Mouse (Mus musculus) megakaryocyte, adult 5-6 weeks (primary cell): Measurements from ENCODE around the gene Ap2a1. TPM values are rescaled to one million over a fixed set of nuclear protein-coding genes. Genes with fewer than 3 reads are reported as not detected.
A peak's percentile ranks its signal among the peaks of the same experiment; 100 is the strongest.

Experiments used
- ATAC-seq: 2 replicates; pipeline ENCODE4 v1.8.0; 2016; ENCODE audit warnings: mild to moderate bottlenecking, inconsistent platforms; ENCODE audit not compliant: poor library complexity, severe bottlenecking
- total RNA-seq, 2 experiments: library from RNA; stranded (forward) in 1 of 2; stranded (reverse) in 1 of 2; fragments of 153-499, 151-499 nt in 1 of 2; fragments of 221-1000, 200-1000 nt in 1 of 2; gene quantifications; 2 replicates each; pipeline versions ENCODE4 v1.2.3 to v1.2.4; 2015 to 2017

The Ap2a1 gene
- total RNA-seq, 2 experiments from 2014 or later, result 20.2 to 33.2 TPM

DNA sequence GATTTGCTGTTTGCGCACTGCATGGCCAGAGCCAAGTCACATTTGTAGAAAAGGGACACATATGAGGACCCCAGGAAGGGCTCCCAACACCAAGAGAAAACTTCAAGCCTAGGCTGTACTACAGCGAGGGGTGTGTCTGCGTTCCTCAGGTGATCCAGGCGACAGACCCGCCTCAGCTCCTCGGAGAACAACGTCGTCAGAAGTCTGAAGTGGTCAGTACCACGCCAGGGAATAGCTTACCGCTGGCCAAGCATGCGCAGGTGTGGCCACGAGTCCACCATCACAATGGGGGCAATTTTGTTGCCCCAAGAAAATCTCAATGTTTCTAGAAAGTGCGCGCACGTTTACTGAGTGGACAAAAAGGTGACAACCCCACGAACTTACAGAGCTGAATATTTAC lies 60.8 kb downstream of the Ap2a1 start:
- no peak for ATAC-seq

DNA sequence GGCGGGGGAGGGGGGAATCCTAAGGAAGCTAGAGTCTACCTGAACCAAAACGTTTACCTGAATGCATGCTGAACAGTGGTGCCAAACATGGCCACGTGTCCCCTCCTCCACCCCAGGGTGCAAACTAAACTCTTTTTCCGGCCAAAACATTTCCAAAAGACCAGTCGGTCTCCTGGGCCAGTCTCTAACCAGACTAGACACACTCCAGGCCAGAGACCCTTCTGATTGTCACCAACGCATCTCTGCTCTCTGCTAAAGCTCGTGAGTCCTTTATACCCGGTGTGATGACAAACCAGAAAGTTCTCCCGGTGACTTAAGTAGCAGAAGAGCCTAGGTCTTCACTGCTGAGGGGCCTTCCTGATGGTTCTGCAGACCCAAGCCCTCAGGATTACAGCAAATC lies 61.5 kb downstream of the Ap2a1 start:
- no peak for ATAC-seq

- no peak for ATAC-seq
These were observed 62.1 kb downstream of the Ap2a1 start for GRCm38 (mm10) chr7:44867010-44867702.

DNA sequence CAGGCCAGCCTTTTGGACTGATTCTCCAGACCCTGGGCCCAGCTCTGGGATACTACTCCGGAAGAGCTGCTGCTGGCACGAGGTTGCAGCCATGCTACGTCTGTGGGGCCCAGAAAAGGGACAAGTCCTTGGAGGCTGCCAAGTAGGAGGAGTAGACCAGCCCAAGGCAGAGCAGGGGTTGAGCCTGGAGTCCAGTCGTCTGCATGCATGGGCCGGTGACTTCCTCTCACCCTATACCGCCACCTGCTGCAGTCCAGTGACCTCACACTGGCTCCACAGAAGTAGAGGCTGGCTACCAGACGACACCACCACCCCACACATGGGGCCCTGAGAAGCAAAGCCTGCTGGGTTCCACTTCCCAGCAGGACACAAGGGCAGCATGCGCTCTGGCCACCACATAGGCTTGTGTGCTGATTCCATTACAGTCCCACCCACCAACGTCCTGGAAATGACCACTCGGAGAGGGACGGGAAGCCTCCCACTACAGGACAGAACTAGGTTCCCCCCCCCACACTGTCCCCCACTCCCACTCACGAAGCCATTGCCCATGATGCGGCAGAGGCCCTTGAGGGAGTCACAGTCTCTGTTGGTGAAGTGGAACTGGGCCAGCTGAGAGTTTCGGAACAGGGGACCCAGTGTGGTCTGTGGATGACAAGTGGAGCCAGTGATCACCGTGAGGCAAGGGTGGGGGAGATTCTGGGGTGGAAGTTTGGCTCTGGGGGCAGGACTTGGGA lies 62.9 kb downstream of the Ap2a1 start:
- peak; percentile 63 for ATAC-seq

- no peak for ATAC-seq
These were observed 64.4 kb downstream of the Ap2a1 start for GRCm38 (mm10) chr7:44864595-44865542.

- ATAC-seq, result no peak
These were observed 65.3 kb downstream of the Ap2a1 start for GRCm38 (mm10) chr7:44863982-44864494.

DNA sequence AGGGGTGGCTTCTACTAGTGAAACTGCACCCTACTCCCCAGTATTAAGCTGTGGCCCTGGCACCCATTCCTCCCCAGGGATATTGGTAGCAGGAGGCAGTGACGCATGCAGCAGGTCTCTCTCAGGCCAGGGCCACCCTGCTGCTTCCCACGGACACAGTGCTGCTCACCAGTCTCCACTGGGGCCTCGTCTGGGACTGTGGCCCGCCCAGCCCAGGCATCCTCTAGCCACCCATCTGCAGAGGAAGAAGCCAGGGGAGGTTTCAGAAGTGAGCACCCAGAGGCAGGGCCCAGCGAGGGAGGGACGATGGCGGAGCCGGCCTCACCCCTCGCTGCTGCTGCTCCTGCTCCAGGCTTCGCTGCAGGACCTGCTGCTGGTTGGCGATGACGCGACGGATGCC lies 66.1 kb downstream of the Ap2a1 start:
- no peak for ATAC-seq

- ATAC-seq, result no peak
These were observed 66.9 kb downstream of the Ap2a1 start for GRCm38 (mm10) chr7:44862434-44862833.

DNA sequence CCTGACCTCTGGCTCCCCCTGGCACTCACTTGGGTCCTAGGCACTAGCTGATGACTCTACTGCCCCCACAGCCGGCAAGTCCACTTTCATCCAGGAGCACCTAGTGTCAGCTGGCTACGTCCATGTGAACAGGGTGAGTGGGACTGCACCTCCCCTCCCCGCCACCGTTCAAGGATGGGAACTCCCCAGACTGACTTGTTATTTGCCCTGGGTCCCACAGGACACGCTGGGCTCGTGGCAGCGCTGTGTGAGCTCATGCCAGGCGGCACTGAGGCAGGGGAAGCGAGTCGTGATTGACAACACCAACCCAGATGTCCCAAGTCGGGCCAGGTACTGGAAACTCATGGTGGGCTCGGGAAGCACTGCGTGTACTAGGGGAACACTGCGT lies 67.9 kb downstream of the Ap2a1 start:
- ATAC-seq, result no peak

DNA sequence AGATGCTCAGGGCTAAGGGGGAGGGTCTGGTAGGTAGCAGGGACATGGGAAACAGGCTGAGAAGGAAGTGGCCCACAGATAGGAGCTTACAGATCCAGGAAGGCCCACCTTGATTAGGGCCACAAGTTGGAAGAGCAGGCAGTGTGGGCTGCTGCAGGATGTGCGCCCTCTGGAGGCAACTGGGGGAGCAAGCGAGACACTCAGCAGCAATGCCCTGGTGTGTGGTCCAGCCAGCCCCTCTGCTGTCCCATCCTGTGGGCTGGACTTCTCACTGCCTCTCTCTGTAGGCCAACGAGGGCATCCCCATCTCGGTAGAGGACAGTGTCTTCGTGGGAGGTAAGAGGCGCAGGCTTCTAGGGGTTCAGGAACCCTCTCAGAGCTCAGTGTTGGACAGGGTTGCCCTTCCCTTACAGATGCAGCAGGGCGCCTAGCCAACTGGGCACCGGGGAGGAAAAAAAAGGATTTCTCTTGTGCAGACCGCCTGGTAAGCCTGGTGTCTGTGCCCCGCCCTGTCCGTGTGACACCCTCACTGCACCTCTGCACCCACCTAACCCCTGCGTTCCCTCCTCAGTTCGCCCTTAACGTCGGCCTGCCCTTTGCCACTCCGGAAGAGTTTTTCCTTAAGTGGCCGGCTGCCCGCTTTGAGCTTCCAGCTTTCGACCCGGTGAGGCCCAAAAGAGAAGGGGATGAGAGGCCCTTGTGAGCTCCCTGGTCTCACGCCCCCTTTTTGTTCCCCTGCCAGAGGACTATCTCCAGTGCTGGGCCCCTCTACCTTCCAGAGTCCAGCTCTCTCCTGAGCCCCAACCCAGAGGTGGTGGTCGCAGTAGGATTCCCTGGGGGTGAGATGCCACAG lies 68.5 kb downstream of the Ap2a1 start:
- ATAC-seq, result peak; percentile 20; the same call in 1 of the 2 replicates

GRCm38 (mm10) chr7:44859896-44860295 lies 69.4 kb downstream of the Ap2a1 start:
- ATAC-seq, result no peak

GRCm38 (mm10) chr7:44857905-44858304 lies 71.4 kb downstream of the Ap2a1 start:
- ATAC-seq, result peak; percentile 38

DNA sequence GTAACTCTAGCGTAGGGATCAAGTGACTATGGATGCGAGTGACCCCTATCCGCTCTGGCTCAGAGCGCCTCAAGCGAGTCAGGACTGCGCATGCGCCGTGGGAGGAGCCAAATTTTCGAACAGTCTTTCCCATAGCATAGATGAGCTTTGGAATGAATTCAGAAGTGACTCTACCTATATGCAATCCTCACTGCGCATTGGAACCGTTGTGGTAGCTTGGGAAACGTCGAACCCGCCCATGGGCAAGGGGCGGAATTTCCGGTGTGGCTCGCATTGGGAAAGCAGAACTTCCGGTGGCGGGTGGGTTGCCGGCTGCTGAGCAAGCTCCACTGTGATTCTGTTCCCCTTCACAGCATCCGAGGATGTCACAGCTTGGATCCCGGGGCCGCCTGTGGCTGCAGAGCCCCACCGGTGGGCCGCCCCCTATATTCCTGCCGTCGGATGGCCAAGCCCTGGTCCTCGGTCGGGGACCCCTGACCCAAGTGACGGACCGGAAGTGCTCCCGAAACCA lies 72.2 kb downstream of the Ap2a1 start, which contains the start of gene Pnkp:
Pnkp (plus strand) TSS at position 98 of the 511 bp plus-strand sequence.
- peak; percentile 72 for ATAC-seq

DNA sequence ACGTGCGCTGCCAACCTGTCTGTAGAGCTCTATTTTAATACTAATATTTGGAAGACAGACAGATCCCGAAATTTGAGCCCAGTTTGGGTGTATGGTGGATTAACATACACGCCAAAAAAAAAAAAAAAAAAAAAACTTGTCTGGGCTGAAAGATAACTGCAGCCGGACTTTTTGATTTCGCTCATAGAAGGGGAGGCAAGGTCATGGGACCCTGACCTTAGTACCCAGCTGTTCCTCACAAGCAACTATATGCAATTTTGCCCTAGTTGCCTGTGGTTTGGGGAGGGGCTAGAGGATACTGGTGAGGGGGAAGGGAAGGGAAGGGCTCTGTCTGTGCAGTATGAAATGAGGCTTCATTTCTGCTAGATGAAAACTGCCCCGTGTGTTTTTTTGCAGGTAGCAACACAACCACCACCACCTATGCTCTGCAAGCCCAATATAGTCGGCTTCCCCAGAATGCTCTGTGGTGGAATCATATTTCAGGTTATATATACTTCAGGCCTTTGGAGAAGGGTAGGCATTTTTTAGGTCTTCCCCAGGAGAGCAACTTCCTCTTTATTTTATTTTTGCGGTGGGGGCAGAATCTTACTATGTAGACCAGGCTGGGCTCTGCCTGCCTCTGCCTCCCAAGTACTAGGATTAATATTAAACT lies 72.9 kb downstream of the Ap2a1 start:
- ATAC-seq, result no peak

- no peak for ATAC-seq
These were observed 74.3 kb downstream of the Ap2a1 start for GRCm38 (mm10) chr7:44855036-44855435.

DNA sequence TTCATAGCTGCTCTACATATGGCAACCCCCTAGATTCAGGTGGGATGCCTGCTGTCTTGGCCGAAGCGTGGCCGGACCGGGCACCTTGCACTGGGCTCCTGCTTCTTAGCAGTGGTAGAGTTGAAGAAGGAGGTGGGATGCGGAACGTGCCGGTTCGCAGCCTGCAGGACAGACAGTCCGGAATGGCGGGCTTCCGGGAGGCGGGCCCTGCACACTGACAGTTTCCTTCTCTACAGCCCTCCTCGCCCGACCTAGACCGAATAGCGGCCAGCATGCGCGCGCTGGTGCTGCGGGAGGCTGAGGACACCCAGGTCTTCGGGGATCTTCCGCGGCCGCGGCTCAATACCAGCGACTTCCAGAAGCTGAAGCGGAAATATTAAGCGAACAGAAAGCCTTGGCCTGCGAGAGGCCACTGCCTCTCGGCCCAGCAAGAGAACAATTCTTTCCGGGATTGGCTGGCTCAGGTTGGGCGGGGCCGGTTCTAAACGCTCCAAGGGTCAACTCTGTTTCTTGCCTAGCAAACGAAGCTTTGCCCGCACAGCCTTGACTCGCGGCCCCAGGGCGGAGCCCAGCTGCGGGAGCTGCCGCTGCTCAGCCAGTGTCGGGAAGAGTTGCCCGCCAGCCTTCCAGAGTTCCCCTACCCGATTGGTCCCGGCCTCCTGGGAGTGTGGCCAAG lies 74.8 kb downstream of the Ap2a1 start:
- ATAC-seq, result peak; percentile 41

DNA sequence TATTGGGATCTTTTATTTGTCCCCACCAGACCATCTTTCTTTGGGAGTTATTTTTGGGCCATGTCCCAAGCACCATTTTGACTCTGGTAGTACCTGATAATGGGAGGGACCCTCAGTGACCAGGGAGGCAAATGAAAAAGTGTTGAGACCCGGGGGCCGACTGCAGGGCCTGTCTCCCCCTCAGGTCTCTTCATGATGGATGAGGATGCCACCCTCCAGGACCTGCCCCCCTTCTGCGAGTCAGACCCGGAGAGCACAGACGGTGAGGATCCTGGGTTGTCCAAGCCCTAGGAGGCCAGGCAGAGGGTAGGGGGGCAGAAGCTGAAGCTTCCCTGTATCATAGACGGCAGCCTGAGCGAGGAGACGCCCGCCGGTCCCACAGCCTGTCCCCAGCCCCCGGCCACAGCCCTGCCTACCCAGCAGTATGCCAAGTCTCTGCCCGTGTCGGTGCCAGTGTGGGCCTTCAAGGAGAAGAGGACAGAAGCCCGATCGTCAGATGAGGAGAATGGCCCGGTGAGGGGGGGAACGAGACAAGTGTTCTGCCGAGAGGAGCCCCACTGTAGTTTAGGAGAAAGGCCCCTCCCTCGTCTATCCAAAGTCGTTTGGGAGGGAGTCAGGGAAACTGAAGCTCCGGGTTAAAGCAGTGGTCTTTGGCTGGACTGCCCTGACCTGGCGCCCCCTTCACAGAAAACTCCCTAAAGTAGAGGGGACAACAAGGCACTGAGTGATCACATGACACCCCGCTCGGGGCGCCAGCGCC lies 75.5 kb downstream of the Ap2a1 start:
- no peak for ATAC-seq

GRCm38 (mm10) chr7:44853065-44853464 lies 76.2 kb downstream of the Ap2a1 start:
- ATAC-seq, result no peak
